Mouse (Mus musculus) intestine, embryonic 16.5 days (tissue): ENCODE measurements around the gene Kbtbd7. TPM values are rescaled to one million over a fixed set of nuclear protein-coding genes. Genes with fewer than 3 reads are reported as not detected.
A peak's percentile ranks its signal among the peaks of the same experiment; 100 is the strongest.
"Not testable (repeated sequence)": the region's sequence is repeated elsewhere in the genome, so short reads cannot be mapped to it uniquely, and the experiment has no call there.

Experiments used
- ATAC-seq: fragments of 200-750 bp; cut with Nextera tagmentation; 2 replicates; pipeline ENCODE4 v1.8.0; 2017; ENCODE audit warnings: moderate TSS enrichment, moderate library complexity
- H3K27ac ChIP-seq: fragments of 300-500 bp; sonication (generic); 2 replicates; pipeline ENCODE4 v1.5.1; 2014; ENCODE audit warnings: mild to moderate bottlenecking, low read length
- H3K27me3 ChIP-seq: fragments of 300-500 bp; sonication (generic); replicated peaks from 2 replicates; pipeline ENCODE4 v1.6.1; 2014; ENCODE audit warnings: low read length, control low read depth, mixed read lengths; ENCODE audit not compliant: control insufficient read depth, insufficient read depth
- H3K36me3 ChIP-seq: fragments of 300-500 bp; sonication (generic); 2 replicates; pipeline ENCODE4 v1.6.1; 2014; ENCODE audit warnings: low read length, control low read depth; ENCODE audit not compliant: control insufficient read depth, insufficient read depth
- H3K4me1 ChIP-seq: fragments of 300-500 bp; sonication (generic); 2 replicates; pipeline ENCODE4 v1.6.1; 2014; ENCODE audit warnings: low read length, control low read depth, mixed read lengths; ENCODE audit not compliant: control insufficient read depth, insufficient read depth
- H3K4me2 ChIP-seq: fragments of 300-500 bp; sonication (generic); 2 replicates; pipeline ENCODE4 v1.6.1; 2014; ENCODE audit warnings: low read depth, low read length, control low read depth
- H3K4me3 ChIP-seq: fragments of 300-500 bp; sonication (generic); 2 replicates; pipeline ENCODE4 v1.5.1; 2014; ENCODE audit warnings: mild to moderate bottlenecking, low read length
- H3K9ac ChIP-seq: fragments of 300-500 bp; sonication (generic); 2 replicates; pipeline ENCODE4 v1.6.1; 2014; ENCODE audit warnings: low read depth, low read length
- H3K9me3 ChIP-seq: fragments of 300-500 bp; sonication (generic); 2 replicates; pipeline ENCODE4 v1.6.1; 2016; ENCODE audit warnings: low read length, control low read depth; ENCODE audit not compliant: control insufficient read depth
- WGBS: fragments of 180-500 bp; shearing (Covaris S2); extraction: QIAGEN DNeasy Blood & Tissue Kit; methylation state at CpG from one replicate; pipeline ENCODE4 v1.1.7; 2014; 5-methylcytosine and 5-hydroxymethylcytosine counted together
- polyA plus RNA-seq: library from polyadenylated mRNA; unstranded; fragments of >200 nt; fragmentation: Nextera tagmentation; extraction: Ambion mirVana; gene quantifications from 2 replicates; pipeline ENCODE4 v1.2.1, GENCODE M21; 2015

The Kbtbd7 gene
- polyA plus RNA-seq, 1 experiment from 2014 or later, result 6.2 TPM

- H3K9ac ChIP-seq, result peak within 1 kb of the TSS; percentile 69
- H3K9me3 ChIP-seq, result no peaks in the 10 kb centered on the region
- peak; percentile 92 for ATAC-seq
- no peaks in the 10 kb centered on the region for H3K4me1 ChIP-seq
- H3K36me3 ChIP-seq, result no peaks in the 10 kb centered on the region
- H3K4me2 ChIP-seq, result peak within 1 kb of the TSS; percentile 58
- peak within 1 kb of the TSS; percentile 62 for H3K4me3 ChIP-seq
- 19% methylated on average over 23 of the region's 23 CpGs for WGBS
- H3K27ac ChIP-seq, result peak within 1 kb of the TSS; percentile 81
- no peaks in the 10 kb centered on the region for H3K27me3 ChIP-seq
These were observed 28.8 kb upstream of the Kbtbd7 start, which contains the start of gene Mtrf1 for GRCm38 (mm10) chr14:79397321-79398122. TSS of gene Mtrf1 (plus strand) at chr14:79397772.

- Histone ChIP-seq H3K9me3 (no peaks in the 10 kb centered on the region), H3K4me3 (no peak overlapping the region), H3K36me3 (peaks cover 5% of the 10 kb centered on the region; the same call in 1 of the 2 replicates), H3K27ac (no peak overlapping the region), H3K27me3 (no peaks in the 10 kb centered on the region), H3K9ac (no peak overlapping the region), H3K4me2 (no peak overlapping the region), H3K4me1 (no peaks in the 10 kb centered on the region)
- ATAC-seq, result no peak
- 69% methylated on average over 2 of the region's 2 CpGs for WGBS
These were observed 18.7 kb upstream of the Kbtbd7 start for GRCm38 (mm10) chr14:79407641-79408040.

- H3K27ac ChIP-seq, result no peak overlapping the region
These were observed 17.0 kb upstream of the Kbtbd7 start for GRCm38 (mm10) chr14:79409278-79409830.

GRCm38 (mm10) chr14:79410662-79411061 lies 15.6 kb upstream of the Kbtbd7 start:
- Histone ChIP-seq H3K4me2 (no peak overlapping the region), H3K4me1 (no peaks in the 10 kb centered on the region), H3K36me3 (no peaks in the 10 kb centered on the region), H3K4me3 (no peak overlapping the region), H3K9me3 (no peaks in the 10 kb centered on the region), H3K9ac (no peak overlapping the region), H3K27me3 (no peaks in the 10 kb centered on the region), H3K27ac (no peak overlapping the region)
- peak; percentile 48; the same call in 1 of the 2 replicates for ATAC-seq
- 68% methylated on average over 2 of the region's 2 CpGs for whole genome bisulfite sequencing

More at GRCm38 (mm10) chr14:79409278-79409830, 17.0 kb upstream of the Kbtbd7 start:
- Histone ChIP-seq H3K4me3 (no peak overlapping the region), H3K9ac (no peak overlapping the region), H3K4me1 (no peaks in the 10 kb centered on the region), H3K36me3 (no peaks in the 10 kb centered on the region), H3K4me2 (no peak overlapping the region), H3K9me3 (no peaks in the 10 kb centered on the region), H3K27me3 (no peaks in the 10 kb centered on the region)
- ATAC-seq, result no peak
- WGBS, result 88% methylated on average over 6 of the region's 6 CpGs

- no peak overlapping the region for H3K4me3 ChIP-seq
- no peaks in the 10 kb centered on the region for H3K36me3 ChIP-seq
- no peak overlapping the region for H3K4me2 ChIP-seq
- H3K27me3 ChIP-seq, result no peaks in the 10 kb centered on the region
- H3K27ac ChIP-seq, result no peak overlapping the region
- no peak for ATAC-seq
- no peak overlapping the region for H3K9ac ChIP-seq
- no peaks in the 10 kb centered on the region for H3K9me3 ChIP-seq
- H3K4me1 ChIP-seq, result no peaks in the 10 kb centered on the region
- 81% methylated on average over 6 of the region's 6 CpGs for WGBS
These were observed 13.2 kb upstream of the Kbtbd7 start for GRCm38 (mm10) chr14:79413121-79413520.

- 74% methylated on average over 20 of the region's 20 CpGs for WGBS
- ATAC-seq, result no peak
- Histone ChIP-seq H3K9me3 (no peaks in the 10 kb centered on the region), H3K27me3 (no peaks in the 10 kb centered on the region), H3K4me2 (no peak overlapping the region), H3K9ac (no peak overlapping the region), H3K4me3 (no peak overlapping the region), H3K36me3 (no peaks in the 10 kb centered on the region; the same call in 1 of the 2 replicates), H3K4me1 (no peaks in the 10 kb centered on the region), H3K27ac (no peak overlapping the region)
These were observed 6.1 kb upstream of the Kbtbd7 start for GRCm38 (mm10) chr14:79420083-79420685.

GRCm38 (mm10) chr14:79426730-79427365 lies 537 bp downstream of the Kbtbd7 start:
- H3K4me2 ChIP-seq, result peak overlapping the region; percentile 37
- H3K9me3 ChIP-seq, H3K27me3 ChIP-seq, H3K4me1 ChIP-seq, H3K36me3 ChIP-seq: not testable (repeated sequence)
- 75% methylated on average over 6 of the region's 59 CpGs for WGBS
- H3K4me3 ChIP-seq, result peak overlapping the region; percentile 51
- peak overlapping the region; percentile 85 for H3K27ac ChIP-seq
- peak overlapping the region; percentile 69 for H3K9ac ChIP-seq
- ATAC-seq, result peak; percentile 63

- Histone ChIP-seq H3K36me3 (no peaks in the 10 kb centered on the region), H3K27ac (no peak overlapping the region), H3K4me3 (no peak overlapping the region), H3K27me3 (no peaks in the 10 kb centered on the region), H3K9me3 (no peaks in the 10 kb centered on the region), H3K4me2 (no peak overlapping the region), H3K9ac (no peak overlapping the region), H3K4me1 (no peaks in the 10 kb centered on the region)
- ATAC-seq, result no peak
- 85% methylated on average over 1 of the region's 1 CpGs for WGBS
These were observed 7.8 kb downstream of the Kbtbd7 start for GRCm38 (mm10) chr14:79434068-79434467.

GRCm38 (mm10) chr14:79440655-79441054 lies 14.3 kb downstream of the Kbtbd7 start:
- no peaks in the 10 kb centered on the region for H3K9me3 ChIP-seq
- no peak overlapping the region for H3K4me3 ChIP-seq
- no peaks in the 10 kb centered on the region for H3K36me3 ChIP-seq
- WGBS, result 93% methylated on average over 2 of the region's 2 CpGs
- H3K9ac ChIP-seq, result no peak overlapping the region
- no peak overlapping the region for H3K27ac ChIP-seq
- no peaks in the 10 kb centered on the region for H3K27me3 ChIP-seq
- H3K4me1 ChIP-seq, result no peaks in the 10 kb centered on the region
- ATAC-seq, result no peak
- no peak overlapping the region for H3K4me2 ChIP-seq
